ENCODE assay signal across 9 mouse cellular contexts in the genomic region with DNA sequence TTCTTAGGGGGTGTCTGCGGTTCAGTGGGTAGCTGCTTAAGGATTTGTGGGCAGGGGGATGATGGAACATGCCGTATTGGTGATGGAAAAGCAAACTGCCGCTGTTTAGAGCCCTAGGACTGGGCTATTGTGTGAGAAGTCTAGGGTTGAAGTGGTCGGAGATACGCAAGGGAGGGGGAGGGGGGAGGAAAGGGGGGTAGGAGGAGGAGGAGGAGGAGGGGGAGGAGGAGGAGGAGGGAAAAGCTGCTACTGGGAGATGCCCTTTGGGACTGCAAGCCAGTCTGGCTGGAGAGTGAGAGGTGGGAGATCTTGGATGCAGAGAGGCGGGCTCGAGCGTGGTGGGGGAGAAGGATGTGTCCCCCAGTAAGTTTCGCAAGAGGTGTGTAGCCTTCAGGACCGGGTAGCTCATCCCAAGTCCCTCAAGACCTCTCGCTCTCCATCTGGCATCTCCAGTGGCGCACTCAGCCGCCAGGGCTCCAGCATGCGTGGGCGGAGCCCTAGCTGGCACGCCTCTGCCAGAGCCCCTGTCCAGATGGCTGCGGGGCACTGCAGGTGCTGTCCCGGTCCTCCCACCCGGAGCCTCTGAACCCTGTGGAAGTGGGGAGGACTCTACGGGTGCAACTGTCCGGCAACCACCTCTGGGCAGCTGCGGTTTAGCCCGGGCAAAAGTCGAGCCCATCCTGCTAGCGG. TPM values are rescaled to one million over a fixed set of nuclear protein-coding genes. Genes with fewer than 3 reads are reported as not detected.
A peak's percentile ranks its signal among the peaks of the same experiment; 100 is the strongest.
DNase-seq lines count a peak whose midpoint lies in the region; ATAC-seq and TF ChIP-seq lines count a peak whose summit lies in the region.
"Had no signal": no experiment of that assay in that cellular context is flagged by ENCODE, and none has a peak within 500 bp of the region (broad histone marks: within the 10 kb centered on the region; RNA-seq: fewer than 3 reads in every experiment).

No protein-coding gene starts in this region.

- H3K4me3 ChIP-seq in liver, adult 2 months (ENCODE audit: insufficient read depth, low read depth, low read length): peak overlapping the region; percentile 42; the same call in 1 of the 2 replicates
- peak overlapping the region; percentile 41 for H3K4me3 ChIP-seq in embryonic facial prominence, embryonic 12.5 days
- peak overlapping the region; percentile 45 for H3K4me3 ChIP-seq in heart, embryonic 12.5 days
- H3K4me3 ChIP-seq in liver, embryonic 15.5 days (replicated peaks): peak overlapping the region; percentile 17
- peak overlapping the region; percentile 64 for H3K4me3 ChIP-seq in neural tube, embryonic 15.5 days (replicated peaks)

- H3K4me1 ChIP-seq in liver, adult 2 months (ENCODE audit: control insufficient read depth, insufficient read depth, low read length): peaks cover 6% of the 10 kb centered on the region; the same call in 1 of the 2 replicates
- peaks cover 19% of the 10 kb centered on the region; the same call in 1 of the 2 replicates for H3K4me1 ChIP-seq in embryonic facial prominence, embryonic 12.5 days
- peaks cover 23% of the 10 kb centered on the region for H3K4me1 ChIP-seq in heart, embryonic 12.5 days (replicated peaks)
- H3K4me1 ChIP-seq in liver, embryonic 15.5 days (replicated peaks): peaks cover 13% of the 10 kb centered on the region
- peaks cover 43% of the 10 kb centered on the region for H3K4me1 ChIP-seq in neural tube, embryonic 15.5 days

- H3K4me2 ChIP-seq in embryonic facial prominence, embryonic 12.5 days (replicated peaks): peak overlapping the region; percentile 69
- H3K4me2 ChIP-seq in heart, embryonic 12.5 days: peak overlapping the region; percentile 75
- H3K4me2 ChIP-seq in liver, embryonic 15.5 days: peak overlapping the region; percentile 50
- peak overlapping the region; percentile 78 for H3K4me2 ChIP-seq in neural tube, embryonic 15.5 days

- peak; percentile 25; the same call in 1 of the 2 replicates for ATAC-seq in embryonic facial prominence, embryonic 12.5 days (ENCODE audit: insufficient number of reproducible peaks, insufficient read depth, low FRiP score, low TSS enrichment)
- ATAC-seq in heart, embryonic 12.5 days (ENCODE audit: insufficient number of reproducible peaks, low FRiP score): peak; percentile 33; the same call in 1 of the 2 replicates
- no peak for ATAC-seq in liver, embryonic 15.5 days (ENCODE audit: insufficient read depth)
- ATAC-seq in neural tube, embryonic 15.5 days (ENCODE audit: low FRiP score): peak; percentile 58

- no peaks in the 10 kb centered on the region for H3K36me3 ChIP-seq in liver, adult 2 months (ENCODE audit: control insufficient read depth, insufficient read depth, low read length)
- no peaks in the 10 kb centered on the region for H3K36me3 ChIP-seq in embryonic facial prominence, embryonic 12.5 days
- H3K36me3 ChIP-seq in heart, embryonic 12.5 days: no peaks in the 10 kb centered on the region
- no peaks in the 10 kb centered on the region for H3K36me3 ChIP-seq in liver, embryonic 15.5 days (replicated peaks)
- no peaks in the 10 kb centered on the region for H3K36me3 ChIP-seq in neural tube, embryonic 15.5 days

- H3K79me2 ChIP-seq in liver, adult 2 months (ENCODE audit: control insufficient read depth, insufficient read depth, low read length): 0 out of 2 replicates have a peak, but pooled peaks cover 2% of the 10 kb centered on the region

- H3K27me3 ChIP-seq in liver, adult 2 months (ENCODE audit: control insufficient read depth, insufficient read depth, low read length): 0 out of 2 replicates have a peak, but pooled peaks cover 3% of the 10 kb centered on the region
- peaks cover 30% of the 10 kb centered on the region for H3K27me3 ChIP-seq in embryonic facial prominence, embryonic 12.5 days
- H3K27me3 ChIP-seq in heart, embryonic 12.5 days (replicated peaks): peaks cover 8% of the 10 kb centered on the region; the same call in 1 of the 2 replicates
- peaks cover 59% of the 10 kb centered on the region for H3K27me3 ChIP-seq in liver, embryonic 15.5 days
- no peaks in the 10 kb centered on the region for H3K27me3 ChIP-seq in neural tube, embryonic 15.5 days (replicated peaks)

- H3K9me3 ChIP-seq in embryonic facial prominence, embryonic 12.5 days: no peaks in the 10 kb centered on the region
- H3K9me3 ChIP-seq in heart, embryonic 12.5 days (replicated peaks): no peaks in the 10 kb centered on the region
- no peaks in the 10 kb centered on the region for H3K9me3 ChIP-seq in liver, embryonic 15.5 days (replicated peaks)
- no peaks in the 10 kb centered on the region for H3K9me3 ChIP-seq in neural tube, embryonic 15.5 days (replicated peaks)

- H3K9ac ChIP-seq in liver, adult 2 months (ENCODE audit: low read depth, low read length): 0 out of 2 replicates have a peak overlapping the region, but pooled peaks have one; percentile 25
- peak overlapping the region; percentile 46; the same call in 1 of the 2 replicates for H3K9ac ChIP-seq in embryonic facial prominence, embryonic 12.5 days
- peak overlapping the region; percentile 59 for H3K9ac ChIP-seq in heart, embryonic 12.5 days
- H3K9ac ChIP-seq in liver, embryonic 15.5 days: no peak overlapping the region
- H3K9ac ChIP-seq in neural tube, embryonic 15.5 days (replicated peaks): peak overlapping the region; percentile 75

- TF ChIP-seq CTCF in liver, adult 2 months (IDR thresholded peaks at IDR 0.05; ENCODE audit: low read depth, low read length): no peak

- TF ChIP-seq POLR2A in liver, adult 2 months (IDR thresholded peaks at IDR 0.05; ENCODE audit: extremely low read depth, insufficient read depth, low read length): no peak

- 4% methylated on average over 25 of the region's 25 CpGs for WGBS in liver, adult 2 months
- under 1% methylated on average over 23 of the region's 25 CpGs for WGBS in embryonic facial prominence, embryonic 12.5 days
- under 1% methylated on average over 25 of the region's 25 CpGs for WGBS in heart, embryonic 12.5 days
- 3% methylated on average over 23 of the region's 25 CpGs for WGBS in liver, embryonic 15.5 days (ENCODE audit: insufficient replicate concordance)
- WGBS in neural tube, embryonic 15.5 days: 0% methylated on average over 23 of the region's 25 CpGs

- no peak overlapping the region for H3K27ac ChIP-seq in liver, adult 2 months (replicated peaks; ENCODE audit: insufficient read depth, low read depth, low read length)
- peak overlapping the region; percentile 68 for H3K27ac ChIP-seq in embryonic facial prominence, embryonic 12.5 days
- H3K27ac ChIP-seq in heart, embryonic 12.5 days (ENCODE audit: poor library complexity, severe bottlenecking): no peak overlapping the region
- H3K27ac ChIP-seq in liver, embryonic 15.5 days (replicated peaks): no peak overlapping the region
- peak overlapping the region; percentile 92 for H3K27ac ChIP-seq in neural tube, embryonic 15.5 days (replicated peaks)

- DNase-seq in liver, adult 2 months (ENCODE audit: extremely low read depth, low read depth, low spot score): no peak
- no peak for DNase-seq in liver
- DNase-seq in kidney, postnatal 25 days: peak; percentile 43 to 75
- DNase-seq in ovary, adult 18-20 months (ENCODE audit: low spot score): no peak

RNA-seq across cellular contexts. Expression of gene Plekha6, which starts 18.2 kb away (rescaled TPM):
- total RNA-seq in liver, adult 2 months (2014; rRNA removed): 20.5 and 22.8 TPM in 2 replicates
- polyA plus RNA-seq in liver, adult 2 months (2012; rRNA removed): 29.0 and 37.2 TPM in 2 replicates
- polyA plus RNA-seq in embryonic facial prominence, embryonic 12.5 days (2016; fragmentation: Nextera tagmentation; extraction: Ambion mirVana): 4.6 and 5.2 TPM in 2 replicates
- polyA plus RNA-seq in heart, embryonic 12.5 days (2016; fragmentation: Nextera tagmentation; extraction: Ambion mirVana): 18.7 and 19.4 TPM in 2 replicates
- polyA plus RNA-seq in liver, embryonic 15.5 days (2015; fragmentation: Nextera tagmentation; extraction: Ambion mirVana): 2.2 and 2.5 TPM in 2 replicates
- polyA plus RNA-seq in neural tube, embryonic 15.5 days (2015; fragmentation: Nextera tagmentation; extraction: Ambion mirVana): 17.1 and 20.5 TPM in 2 replicates
- total RNA-seq: CH12.LX had no signal

RNA-seq across cellular contexts. Expression of gene Ppp1r15b, which starts 51.2 kb away (rescaled TPM):
- total RNA-seq in liver, adult 2 months (2014; rRNA removed): 43.3 and 48.6 TPM in 2 replicates
- 24.0 and 24.8 TPM in 2 replicates for polyA plus RNA-seq in liver, adult 2 months (2012; rRNA removed)
- polyA plus RNA-seq in embryonic facial prominence, embryonic 12.5 days (2016; fragmentation: Nextera tagmentation; extraction: Ambion mirVana): 40.4 and 45.0 TPM in 2 replicates
- 42.3 and 46.2 TPM in 2 replicates for polyA plus RNA-seq in heart, embryonic 12.5 days (2016; fragmentation: Nextera tagmentation; extraction: Ambion mirVana)
- polyA plus RNA-seq in liver, embryonic 15.5 days (2015; fragmentation: Nextera tagmentation; extraction: Ambion mirVana): 39.1 and 45.5 TPM in 2 replicates
- 23.4 and 25.4 TPM in 2 replicates for polyA plus RNA-seq in neural tube, embryonic 15.5 days (2015; fragmentation: Nextera tagmentation; extraction: Ambion mirVana)

Comparison
In these comparisons a context has a peak if more than half of its experiments do, and no peak if none do; other contexts are left out.
1. DNase-seq: peak in kidney, postnatal 25 days (2 of 2); none in liver, adult 2 months (single experiment), liver (single experiment) and ovary, adult 18-20 months (single experiment).
2. H3K27ac ChIP-seq: peak in embryonic facial prominence, embryonic 12.5 days (single experiment) and neural tube, embryonic 15.5 days (single experiment); none in liver, adult 2 months (single experiment), heart, embryonic 12.5 days (single experiment) and liver, embryonic 15.5 days (single experiment).
3. Peak in every context shown above with its lines, with median percentiles within 50 percentile points of each other: H3K4me3 ChIP-seq and H3K4me2 ChIP-seq.